Mouse (Mus musculus) ES-Bruce4 (cell line): ENCODE results near the gene Wars2. TPM values are rescaled to one million over a fixed set of nuclear protein-coding genes. Genes with fewer than 3 reads are reported as not detected.

Experiments
- H3K27ac ChIP-seq: 2 replicates; pipeline ENCODE4 v1.5.1; 2012; ENCODE audit warnings: low read length, inconsistent platforms; ENCODE audit not compliant: insufficient read depth
- H3K27me3 ChIP-seq: 2 replicates; pipeline ENCODE4 v1.6.1; 2012; ENCODE audit warnings: mild to moderate bottlenecking, low read length, inconsistent platforms; ENCODE audit not compliant: control insufficient read depth, poor library complexity, insufficient read depth, severe bottlenecking
- H3K36me3 ChIP-seq: 2 replicates; pipeline ENCODE4 v1.6.1; 2012; ENCODE audit warnings: inconsistent platforms, mild to moderate bottlenecking, low read length, moderate library complexity; ENCODE audit not compliant: control insufficient read depth, poor library complexity, insufficient read depth, severe bottlenecking
- H3K4me1 ChIP-seq: one replicate; pipeline ENCODE4 v1.8.1; 2011; ENCODE audit warnings: low read length; ENCODE audit not compliant: control insufficient read depth, insufficient read depth
- H3K4me3 ChIP-seq: 2 replicates; pipeline ENCODE4 v1.5.1; 2011; ENCODE audit warnings: low read depth, mild to moderate bottlenecking, low read length
- H3K9ac ChIP-seq: 2 replicates; pipeline ENCODE4 v1.6.1; 2012; ENCODE audit warnings: low read depth, mild to moderate bottlenecking, inconsistent platforms; ENCODE audit not compliant: poor library complexity, severe bottlenecking
- H3K9me3 ChIP-seq: replicated peaks from 2 replicates; pipeline ENCODE4 v1.6.1; 2012; ENCODE audit warnings: mild to moderate bottlenecking, low read length, inconsistent platforms; ENCODE audit not compliant: control insufficient read depth, poor library complexity, insufficient read depth, severe bottlenecking
- CTCF ChIP-seq: IDR thresholded peaks from one replicate; pipeline ENCODE4 v1.8.1; 2011; ENCODE audit warnings: low read depth, low read length
- EP300 ChIP-seq: IDR thresholded peaks from 2 replicates; pipeline ENCODE4 v1.6.1; 2011; ENCODE audit warnings: low read depth, low read length; ENCODE audit not compliant: insufficient read depth
- POLR2A ChIP-seq: IDR thresholded peaks from one replicate; pipeline ENCODE4 v1.8.1; 2011; ENCODE audit warnings: low read length; ENCODE audit not compliant: insufficient read depth
- polyA plus RNA-seq: library from polyadenylated mRNA; stranded (reverse); fragments of >200 nt; gene quantifications from 2 replicates; pipeline ENCODE4 v1.2.4, GENCODE M21; 2011; ENCODE audit warnings: low read depth; ENCODE audit not compliant: missing spikeins, insufficient read depth, insufficient read length

Gene Wars2
- polyA plus RNA-seq, 1 experiment, result 4.4 TPM

- H3K27me3 ChIP-seq, result peaks cover 38% of the 10 kb centered on the region
- H3K27ac ChIP-seq, result no peak overlapping the region
These were observed 111.7 kb downstream of the Wars2 start for GRCm38 (mm10) chr3:99252461-99253091.

GRCm38 (mm10) chr3:99253092-99253488, 112.2 kb downstream of the Wars2 start:
- Histone ChIP-seq H3K9me3 (no peaks in the 10 kb centered on the region), H3K27ac (no peak overlapping the region), H3K9ac (peak overlapping the region; percentile 64), H3K36me3 (no peaks in the 10 kb centered on the region), H3K27me3 (peaks cover 38% of the 10 kb centered on the region), H3K4me3 (peak overlapping the region; percentile 51; the same call in 1 of the 2 replicates), H3K4me1 (no peaks in the 10 kb centered on the region)
- no peak for TF ChIP-seq POLR2A
- TF ChIP-seq EP300, result no peak
- TF ChIP-seq CTCF, result no peak

More at GRCm38 (mm10) chr3:99252461-99253091, 111.7 kb downstream of the Wars2 start:
- TF ChIP-seq CTCF (no peak), EP300 (no peak), POLR2A (no peak)
- Histone ChIP-seq H3K36me3 (no peaks in the 10 kb centered on the region), H3K9ac (no peak overlapping the region), H3K9me3 (no peaks in the 10 kb centered on the region), H3K4me3 (no peak overlapping the region), H3K4me1 (no peaks in the 10 kb centered on the region)

- H3K4me1 ChIP-seq, result no peaks in the 10 kb centered on the region
- no peak overlapping the region for H3K27ac ChIP-seq
- H3K4me3 ChIP-seq, result peak overlapping the region; percentile 62
- no peaks in the 10 kb centered on the region for H3K36me3 ChIP-seq
- H3K9ac ChIP-seq, result peak overlapping the region; percentile 64
- H3K9me3 ChIP-seq, result no peaks in the 10 kb centered on the region
- H3K27me3 ChIP-seq, result peaks cover 36% of the 10 kb centered on the region
- TF ChIP-seq EP300 (no peak), POLR2A (no peak), CTCF (no peak)
These were observed 112.9 kb downstream of the Wars2 start for GRCm38 (mm10) chr3:99253497-99254451.

GRCm38 (mm10) chr3:99254559-99255151, 113.8 kb downstream of the Wars2 start:
- no peak overlapping the region for H3K27ac ChIP-seq
- H3K27me3 ChIP-seq, result peaks cover 33% of the 10 kb centered on the region
- no peak overlapping the region for H3K4me3 ChIP-seq
- TF ChIP-seq POLR2A (no peak), CTCF (no peak), EP300 (no peak)
- no peaks in the 10 kb centered on the region for H3K9me3 ChIP-seq
- no peak overlapping the region for H3K9ac ChIP-seq
- H3K36me3 ChIP-seq, result no peaks in the 10 kb centered on the region
- no peaks in the 10 kb centered on the region for H3K4me1 ChIP-seq

GRCm38 (mm10) chr3:99255411-99256365, 114.8 kb downstream of the Wars2 start:
- Histone ChIP-seq H3K9ac (no peak overlapping the region), H3K36me3 (no peaks in the 10 kb centered on the region), H3K4me1 (no peaks in the 10 kb centered on the region), H3K27me3 (peaks cover 30% of the 10 kb centered on the region), H3K27ac (no peak overlapping the region), H3K4me3 (no peak overlapping the region), H3K9me3 (no peaks in the 10 kb centered on the region)
- TF ChIP-seq POLR2A, result no peak
- no peak for TF ChIP-seq EP300
- no peak for TF ChIP-seq CTCF
